Mouse (Mus musculus) left cerebral cortex, postnatal 14 days (tissue): ENCODE data around the gene Gm20388. TPM values are rescaled to one million over a fixed set of nuclear protein-coding genes. Genes with fewer than 3 reads are reported as not detected.

Experiments
- DNase-seq, 2 experiments: peaks; one replicate each; pipeline ENCODE4 v3.0.0; 2021 to 2022; ENCODE audit warnings: low spot score in 2 of 2, mixed read lengths in 1 of 2
- intact Hi-C: fragments of 180-260 bp; cut with DNase I; formaldehyde crosslinking; loops from one replicate; pipeline ENCODE4 v1.15.1; 2025
- total RNA-seq, 2 experiments: library from RNA; stranded (reverse); gene quantifications; 2 replicates each; pipeline ENCODE4 v1.2.3; 2021

The Gm20388 gene
- total RNA-seq, 2 experiments from 2014 or later = 2.8 to 7.3 TPM

GRCm38 (mm10) chr8:120563851-120564837, 653.5 kb downstream of the Gm20388 start:
- intact Hi-C loops = no loop called here

GRCm38 (mm10) chr8:120565151-120565711, 654.6 kb downstream of the Gm20388 start:
- DNase-seq = no peak
- intact Hi-C loops = no loop called here

More at GRCm38 (mm10) chr8:120563851-120564837, 653.5 kb downstream of the Gm20388 start:
- peak; percentile 74 to 85 for DNase-seq

- DNase-seq = no peak
- intact Hi-C loops = no loop called here
Measured at GRCm38 (mm10) chr8:120566681-120567080, 656.0 kb downstream of the Gm20388 start.

GRCm38 (mm10) chr8:120567731-120568130, 657.1 kb downstream of the Gm20388 start:
- no peak for DNase-seq
- intact Hi-C loops = no loop called here

- intact Hi-C loops = no loop called here
- DNase-seq = no peak
Measured at GRCm38 (mm10) chr8:120568164-120568798, 657.6 kb downstream of the Gm20388 start.

- intact Hi-C loops = no loop called here
- DNase-seq = no peak
Measured at GRCm38 (mm10) chr8:120569123-120569522, 658.5 kb downstream of the Gm20388 start.

GRCm38 (mm10) chr8:120569939-120570715, 659.5 kb downstream of the Gm20388 start:
- peak; percentile 82 to 86 for DNase-seq
- intact Hi-C loops = no loop called here

- intact Hi-C loops = no loop called here
- DNase-seq = no peak
Measured at GRCm38 (mm10) chr8:120571561-120571960, 660.9 kb downstream of the Gm20388 start.

GRCm38 (mm10) chr8:120572534-120572933, 661.9 kb downstream of the Gm20388 start:
- DNase-seq = peak in 1 of 2 experiments; percentile 71
- intact Hi-C loops = no loop called here

GRCm38 (mm10) chr8:120573866-120574265, 663.2 kb downstream of the Gm20388 start:
- intact Hi-C loops = no loop called here
- no peak for DNase-seq

GRCm38 (mm10) chr8:120574941-120575340, 664.3 kb downstream of the Gm20388 start:
- intact Hi-C loops = no loop called here
- no peak for DNase-seq

- no peak for DNase-seq
- intact Hi-C loops = no loop called here
Measured at GRCm38 (mm10) chr8:120575801-120576200, 665.2 kb downstream of the Gm20388 start.

- intact Hi-C loops = no loop called here
- no peak for DNase-seq
Measured at GRCm38 (mm10) chr8:120577821-120578220, 667.2 kb downstream of the Gm20388 start.

GRCm38 (mm10) chr8:120580336-120581000, 669.8 kb downstream of the Gm20388 start:
- DNase-seq = no peak
- intact Hi-C loops = no loop called here

GRCm38 (mm10) chr8:120581329-120581728, 670.7 kb downstream of the Gm20388 start:
- no peak for DNase-seq
- intact Hi-C loops = no loop called here

- DNase-seq = no peak
- intact Hi-C loops = no loop called here
Measured at GRCm38 (mm10) chr8:120581811-120582210, 671.2 kb downstream of the Gm20388 start.

GRCm38 (mm10) chr8:120585521-120585920, 674.9 kb downstream of the Gm20388 start:
- no peak for DNase-seq
- intact Hi-C loops = no loop called here

- peak; percentile 99 for DNase-seq
- intact Hi-C loops = no loop called here
Measured at GRCm38 (mm10) chr8:120588908-120589771, 678.5 kb downstream of the Gm20388 start, which contains the start of gene Gins2. Gins2 (minus strand) TSS chr8:120589304.
